Mouse (Mus musculus) forebrain, embryonic 16.5 days (tissue): ENCODE measurements around the gene Olfr435. TPM values are rescaled to one million over a fixed set of nuclear protein-coding genes. Genes with fewer than 3 reads are reported as not detected.
A peak's percentile ranks its signal among the peaks of the same experiment; 100 is the strongest.

ENCODE experiments used
- ATAC-seq: fragments of 200-750 bp; cut with Nextera tagmentation; 2 replicates; pipeline ENCODE4 v1.8.0; 2017; ENCODE audit warnings: mild to moderate bottlenecking, moderate library complexity
- H3K27ac ChIP-seq: fragments of 300-500 bp; sonication (generic); 2 replicates; pipeline ENCODE4 v1.5.1; 2014; ENCODE audit warnings: low read length, control low read depth
- H3K27me3 ChIP-seq: fragments of 300-500 bp; sonication (generic); replicated peaks from 2 replicates; pipeline ENCODE4 v1.6.1; 2014; ENCODE audit warnings: low read length; ENCODE audit not compliant: control insufficient read depth, insufficient read depth
- H3K36me3 ChIP-seq: fragments of 300-500 bp; sonication (generic); 2 replicates; pipeline ENCODE4 v1.6.1; 2014; ENCODE audit not compliant: control insufficient read depth, insufficient read depth
- H3K4me1 ChIP-seq: fragments of 300-500 bp; sonication (generic); replicated peaks from 2 replicates; pipeline ENCODE4 v1.6.1; 2014; ENCODE audit warnings: low read length; ENCODE audit not compliant: control insufficient read depth, insufficient read depth
- H3K4me2 ChIP-seq: fragments of 300-500 bp; sonication (generic); 2 replicates; pipeline ENCODE4 v1.6.1; 2014; ENCODE audit warnings: mild to moderate bottlenecking, low read length, control low read depth
- H3K4me3 ChIP-seq: fragments of 300-500 bp; sonication (generic); replicated peaks from 2 replicates; pipeline ENCODE4 v1.5.1; 2014; ENCODE audit warnings: mild to moderate bottlenecking, low read length, control low read depth
- H3K9ac ChIP-seq: fragments of 300-500 bp; sonication (generic); replicated peaks from 2 replicates; pipeline ENCODE4 v1.6.1; 2014; ENCODE audit warnings: low read depth, low read length, control low read depth
- H3K9me3 ChIP-seq: fragments of 300-500 bp; sonication (generic); 2 replicates; pipeline ENCODE4 v1.6.1; 2016; ENCODE audit warnings: low read length; ENCODE audit not compliant: control insufficient read depth
- WGBS: fragments of 180-500 bp; shearing (Covaris S2); extraction: QIAGEN DNeasy Blood & Tissue Kit; methylation state at CpG from one replicate; pipeline ENCODE4 v1.1.7; 2014; 5-methylcytosine and 5-hydroxymethylcytosine counted together
- polyA plus RNA-seq: library from polyadenylated mRNA; unstranded; fragments of >200 nt; fragmentation: Nextera tagmentation; extraction: Ambion mirVana; gene quantifications from 2 replicates; pipeline ENCODE4 v1.2.1, GENCODE M21; 2015

Olfr435 gene
- not detected in 2 replicates for polyA plus RNA-seq

GRCm38 (mm10) chr6:43196781-43197180 is at the start of gene Olfr435:
Olfr435 (plus strand) TSS chr6:43197146.
- H3K9me3 ChIP-seq: no peaks in the 10 kb centered on the region
- no peaks in the 10 kb centered on the region for H3K36me3 ChIP-seq
- H3K4me2 ChIP-seq: no peak within 1 kb of the TSS
- H3K27me3 ChIP-seq: no peaks in the 10 kb centered on the region
- H3K4me3 ChIP-seq: no peak within 1 kb of the TSS
- H3K27ac ChIP-seq: no peak within 1 kb of the TSS
- no peaks in the 10 kb centered on the region for H3K4me1 ChIP-seq
- H3K9ac ChIP-seq: no peak within 1 kb of the TSS
- ATAC-seq: no peak

GRCm38 (mm10) chr6:43159502-43159901 is 37.4 kb upstream of the Olfr435 start:
- Histone ChIP-seq H3K27ac (no peak overlapping the region), H3K4me3 (no peak overlapping the region), H3K4me1 (no peaks in the 10 kb centered on the region), H3K9ac (no peak overlapping the region), H3K4me2 (no peak overlapping the region), H3K27me3 (no peaks in the 10 kb centered on the region), H3K9me3 (no peaks in the 10 kb centered on the region), H3K36me3 (no peaks in the 10 kb centered on the region)
- ATAC-seq: peak; percentile 61; the same call in 1 of the 2 replicates
- 27% methylated on average over 1 of the region's 1 CpGs for WGBS

- Histone ChIP-seq H3K9ac (no peak within 1 kb of the TSS), H3K4me2 (no peak within 1 kb of the TSS), H3K4me1 (no peaks in the 10 kb centered on the region), H3K27ac (no peak within 1 kb of the TSS), H3K4me3 (no peak within 1 kb of the TSS), H3K9me3 (no peaks in the 10 kb centered on the region), H3K27me3 (no peaks in the 10 kb centered on the region), H3K36me3 (no peaks in the 10 kb centered on the region)
- WGBS: 62% methylated on average over 3 of the region's 3 CpGs
- no peak for ATAC-seq
These were observed 34.0 kb upstream of the Olfr435 start, which contains the start of gene Olfr437 for GRCm38 (mm10) chr6:43162982-43163381. Olfr437 (plus strand) TSS chr6:43163282.

GRCm38 (mm10) chr6:43167246-43167645 is 29.7 kb upstream of the Olfr435 start:
- no peak for ATAC-seq
- Histone ChIP-seq H3K36me3 (no peaks in the 10 kb centered on the region), H3K9ac (no peak overlapping the region), H3K4me2 (no peak overlapping the region), H3K27ac (no peak overlapping the region), H3K9me3 (no peaks in the 10 kb centered on the region), H3K27me3 (no peaks in the 10 kb centered on the region), H3K4me1 (no peaks in the 10 kb centered on the region), H3K4me3 (no peak overlapping the region)
- WGBS: 92% methylated on average over 4 of the region's 4 CpGs

GRCm38 (mm10) chr6:43171840-43172239 is 25.1 kb upstream of the Olfr435 start, which contains the start of gene Olfr13:
Olfr13 (plus strand) TSS chr6:43172140.
- 81% methylated on average over 4 of the region's 4 CpGs for WGBS
- Histone ChIP-seq H3K4me3 (no peak within 1 kb of the TSS), H3K9me3 (no peaks in the 10 kb centered on the region), H3K9ac (no peak within 1 kb of the TSS), H3K27ac (no peak within 1 kb of the TSS), H3K36me3 (no peaks in the 10 kb centered on the region), H3K4me2 (no peak within 1 kb of the TSS), H3K4me1 (no peaks in the 10 kb centered on the region), H3K27me3 (no peaks in the 10 kb centered on the region)
- ATAC-seq: no peak

GRCm38 (mm10) chr6:43178129-43178528 is 18.8 kb upstream of the Olfr435 start:
- Histone ChIP-seq H3K9me3 (no peaks in the 10 kb centered on the region), H3K27ac (no peak overlapping the region), H3K9ac (no peak overlapping the region), H3K4me1 (peaks cover 6% of the 10 kb centered on the region; the same call in 1 of the 2 replicates), H3K4me3 (no peak overlapping the region), H3K36me3 (no peaks in the 10 kb centered on the region), H3K27me3 (no peaks in the 10 kb centered on the region), H3K4me2 (no peak overlapping the region)
- no peak for ATAC-seq
- WGBS: 83% methylated on average over 1 of the region's 1 CpGs

- no peaks in the 10 kb centered on the region for H3K36me3 ChIP-seq
- peak; percentile 71 for ATAC-seq
- H3K4me2 ChIP-seq: no peak overlapping the region
- no peaks in the 10 kb centered on the region for H3K9me3 ChIP-seq
- H3K4me1 ChIP-seq: peaks cover 6% of the 10 kb centered on the region; the same call in 1 of the 2 replicates
- no peaks in the 10 kb centered on the region for H3K27me3 ChIP-seq
- WGBS: 27% methylated on average over 6 of the region's 6 CpGs
- no peak overlapping the region for H3K27ac ChIP-seq
- H3K4me3 ChIP-seq: no peak overlapping the region
- no peak overlapping the region for H3K9ac ChIP-seq
These were observed 18.1 kb upstream of the Olfr435 start for GRCm38 (mm10) chr6:43178584-43179501.

- Histone ChIP-seq H3K27ac (no peak overlapping the region), H3K36me3 (no peaks in the 10 kb centered on the region), H3K9me3 (no peaks in the 10 kb centered on the region), H3K27me3 (no peaks in the 10 kb centered on the region), H3K4me2 (no peak overlapping the region), H3K9ac (no peak overlapping the region), H3K4me1 (no peaks in the 10 kb centered on the region), H3K4me3 (no peak overlapping the region)
- WGBS: 85% methylated on average over 3 of the region's 3 CpGs
- no peak for ATAC-seq
These were observed 6.0 kb upstream of the Olfr435 start for GRCm38 (mm10) chr6:43190986-43191385.

GRCm38 (mm10) chr6:43198094-43198493 is 1.1 kb downstream of the Olfr435 start:
- Histone ChIP-seq H3K9me3 (no peaks in the 10 kb centered on the region), H3K27me3 (no peaks in the 10 kb centered on the region), H3K36me3 (no peaks in the 10 kb centered on the region), H3K9ac (no peak overlapping the region), H3K4me1 (no peaks in the 10 kb centered on the region), H3K27ac (no peak overlapping the region), H3K4me3 (no peak overlapping the region), H3K4me2 (no peak overlapping the region)
- no peak for ATAC-seq
- 85% methylated on average over 3 of the region's 3 CpGs for WGBS
